Mouse (Mus musculus): ENCODE measurements around the gene Pcgf5. TPM values are rescaled to one million over a fixed set of nuclear protein-coding genes. Genes with fewer than 3 reads are reported as not detected.

Gene Pcgf5
- polyA plus RNA-seq, 1 experiment = 11.0 TPM

DNA sequence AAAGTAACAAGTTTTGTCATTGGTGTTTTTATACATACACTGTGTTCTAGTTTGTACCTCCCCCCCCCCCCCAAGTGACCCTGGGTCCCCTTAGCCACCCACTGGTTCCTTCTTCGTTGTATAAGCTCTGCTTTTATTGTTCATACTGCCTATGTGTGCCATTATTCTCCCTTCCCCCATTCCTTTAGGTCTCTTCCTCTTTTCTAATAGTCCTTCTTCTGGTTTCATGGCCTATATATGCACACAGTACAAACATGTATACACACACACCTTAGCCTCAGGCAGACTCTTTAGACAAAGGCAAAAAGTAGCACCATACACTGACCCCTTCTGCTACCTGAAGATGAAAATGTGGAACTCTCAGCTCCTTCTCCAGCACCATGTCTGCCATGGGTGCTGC is 42.6 kb downstream of the Pcgf5 start:
- Histone ChIP-seq H3ac (ENCODE audit: control insufficient read depth, insufficient read length, low read depth) (no peak overlapping the region), H3K36me3 (ENCODE audit: control insufficient read depth, insufficient read depth) (no peaks in the 10 kb centered on the region), H3K79me2 (ENCODE audit: control insufficient read depth, insufficient read depth) (peaks cover 40% of the 10 kb centered on the region), H3K79me3 (ENCODE audit: low read depth) (peaks cover 4% of the 10 kb centered on the region), H3K27me3 (ENCODE audit: control insufficient read depth, insufficient read depth, insufficient read length) (no peaks in the 10 kb centered on the region), H3K4me3 (ENCODE audit: insufficient read depth, poor library complexity, severe bottlenecking) (no peak overlapping the region)
- TF ChIP-seq MYOG (IDR thresholded peaks at IDR 0.05; ENCODE audit: control insufficient read depth, extremely low read depth, insufficient read length) (no peak), MYOD1 (IDR thresholded peaks at IDR 0.05; ENCODE audit: control insufficient read depth, insufficient read length, low read depth) (no peak), CEBPB (IDR thresholded peaks at IDR 0.05; ENCODE audit: low read depth) (no peak), CTCF (IDR thresholded peaks at IDR 0.05; ENCODE audit: control insufficient read depth, insufficient read depth, insufficient read length) (no peak)

DNA sequence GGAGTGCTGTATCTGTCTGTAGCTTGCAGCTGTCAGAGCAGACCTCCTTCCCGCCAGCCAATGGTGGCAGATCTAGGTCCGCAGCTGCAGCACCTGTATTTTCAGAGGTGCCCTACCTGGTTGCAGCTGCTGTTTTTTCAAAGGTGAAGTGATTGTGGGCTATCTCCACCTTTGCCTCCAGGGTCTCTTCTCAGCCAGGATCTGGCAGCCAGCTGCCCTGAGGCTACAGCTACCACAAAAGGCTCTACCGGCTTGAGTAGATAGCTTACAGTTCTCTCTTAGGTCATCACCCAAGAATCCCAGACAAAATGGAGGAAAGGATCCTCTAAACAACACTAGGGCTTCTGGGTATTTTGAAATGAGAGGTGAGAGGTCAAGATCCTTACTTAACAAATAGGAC is 50.4 kb downstream of the Pcgf5 start:
- Histone ChIP-seq H3ac (ENCODE audit: control insufficient read depth, insufficient read length, low read depth) (no peak overlapping the region), H3K79me3 (ENCODE audit: low read depth) (peaks cover 5% of the 10 kb centered on the region), H3K4me3 (ENCODE audit: insufficient read depth, poor library complexity, severe bottlenecking) (no peak overlapping the region), H3K79me2 (ENCODE audit: control insufficient read depth, insufficient read depth) (peaks cover 13% of the 10 kb centered on the region), H3K27me3 (ENCODE audit: control insufficient read depth, insufficient read depth, insufficient read length) (no peaks in the 10 kb centered on the region), H3K36me3 (ENCODE audit: control insufficient read depth, insufficient read depth) (no peaks in the 10 kb centered on the region)
- TF ChIP-seq USF1 (IDR thresholded peaks at IDR 0.05; ENCODE audit: low read depth) (no peak), MYOG (IDR thresholded peaks at IDR 0.05; ENCODE audit: control insufficient read depth, extremely low read depth, insufficient read length) (no peak), MYOD1 (IDR thresholded peaks at IDR 0.05; ENCODE audit: control insufficient read depth, insufficient read length, low read depth) (no peak), CEBPB (IDR thresholded peaks at IDR 0.05; ENCODE audit: low read depth) (no peak), CTCF (IDR thresholded peaks at IDR 0.05; ENCODE audit: control insufficient read depth, insufficient read depth, insufficient read length) (no peak), MAX (IDR thresholded peaks at IDR 0.05) (no peak)

DNA sequence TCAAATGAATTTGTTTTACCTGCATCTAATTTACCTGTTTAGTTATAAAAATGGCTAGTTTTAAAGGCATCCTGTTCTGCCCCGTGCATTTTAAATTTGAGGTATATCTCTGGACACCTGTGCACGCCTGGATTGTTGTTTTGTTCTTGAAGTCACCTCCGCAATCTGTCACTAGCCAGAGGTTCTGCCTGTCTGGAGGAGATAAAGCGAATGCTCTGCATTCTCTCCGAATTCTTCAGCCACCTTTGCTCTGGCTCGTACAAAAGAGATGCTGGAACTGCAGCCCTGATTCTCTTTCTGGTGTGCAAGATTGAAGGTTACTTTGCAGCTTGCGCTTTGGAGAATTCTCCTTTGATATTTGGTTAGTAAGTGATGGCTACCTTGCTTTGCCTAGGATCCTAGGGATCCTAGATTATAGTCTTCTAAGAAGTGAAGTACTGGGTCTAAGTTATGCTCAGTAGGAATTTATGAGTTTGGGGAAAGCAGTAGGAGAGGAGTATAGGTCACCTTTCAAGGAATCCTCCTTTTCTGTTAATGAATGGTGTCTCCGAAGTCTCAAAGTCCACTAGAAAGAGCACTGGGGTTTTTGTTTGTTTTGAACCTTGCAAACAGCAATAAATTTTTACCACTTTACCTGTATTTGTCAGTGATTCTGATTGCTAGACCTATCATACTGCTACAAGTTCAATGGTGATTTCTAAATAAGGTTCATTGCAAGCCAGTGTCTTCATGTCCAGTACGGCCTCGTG is 60.4 kb downstream of the Pcgf5 start:
- TF ChIP-seq MAX (IDR thresholded peaks at IDR 0.05) = no peak
- TF ChIP-seq CTCF (IDR thresholded peaks at IDR 0.05; ENCODE audit: control insufficient read depth, insufficient read depth, insufficient read length) = no peak
- no peak for TF ChIP-seq MYOD1 (IDR thresholded peaks at IDR 0.05; ENCODE audit: control insufficient read depth, insufficient read length, low read depth)
- TF ChIP-seq CEBPB (IDR thresholded peaks at IDR 0.05; ENCODE audit: low read depth) = no peak
- TF ChIP-seq MYOG (IDR thresholded peaks at IDR 0.05; ENCODE audit: control insufficient read depth, extremely low read depth, insufficient read length) = no peak
- no peak for TF ChIP-seq FOSL1 (IDR thresholded peaks at IDR 0.05; ENCODE audit: insufficient read depth, low read length, poor library complexity, severe bottlenecking)
- no peak for TF ChIP-seq USF1 (IDR thresholded peaks at IDR 0.05; ENCODE audit: low read depth)
- Histone ChIP-seq H3K27me3 (ENCODE audit: control insufficient read depth, insufficient read depth, insufficient read length) (no peaks in the 10 kb centered on the region), H3K4me3 (ENCODE audit: insufficient read depth, poor library complexity, severe bottlenecking) (no peak overlapping the region), H3K79me2 (ENCODE audit: control insufficient read depth, insufficient read depth) (peaks cover 21% of the 10 kb centered on the region), H3K36me3 (ENCODE audit: control insufficient read depth, insufficient read depth) (peaks cover 13% of the 10 kb centered on the region), H3ac (ENCODE audit: control insufficient read depth, insufficient read length, low read depth) (no peak overlapping the region), H3K79me3 (ENCODE audit: low read depth) (peaks cover 8% of the 10 kb centered on the region)

DNA sequence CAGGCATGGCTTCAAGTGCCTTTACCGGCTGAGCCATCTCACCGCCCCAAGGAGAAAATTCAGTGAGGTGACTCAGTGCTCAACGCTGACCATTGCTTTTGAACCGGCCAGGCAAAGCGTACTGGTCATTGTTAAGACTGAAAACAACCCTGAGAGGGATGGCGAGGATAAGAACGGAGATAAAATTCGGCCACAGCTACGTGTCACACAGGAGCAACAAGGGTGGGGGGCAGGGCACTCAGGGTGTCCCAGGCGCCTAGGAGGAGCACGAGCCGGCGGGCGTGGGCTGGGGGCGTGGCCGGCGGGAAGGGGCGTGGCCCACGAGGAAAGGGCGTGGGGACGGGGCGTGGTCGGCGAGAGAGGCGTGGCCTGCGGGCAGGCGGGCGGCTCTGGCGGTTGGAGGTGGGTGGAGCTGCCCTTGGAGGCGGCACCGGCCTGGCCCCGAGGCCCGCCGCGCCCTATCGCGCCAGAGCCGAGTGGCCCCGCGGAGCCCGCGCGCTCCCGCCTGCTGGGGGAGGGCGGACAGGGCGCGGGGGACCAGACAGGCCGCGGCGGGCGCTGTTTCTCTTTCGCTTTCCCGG is 61.3 kb downstream of the Pcgf5 start:
- Histone ChIP-seq H3K79me3 (ENCODE audit: low read depth) (peaks cover 10% of the 10 kb centered on the region), H3K27me3 (ENCODE audit: control insufficient read depth, insufficient read depth, insufficient read length) (no peaks in the 10 kb centered on the region), H3K4me3 (ENCODE audit: insufficient read depth, poor library complexity, severe bottlenecking) (peak overlapping the region; percentile 52), H3K36me3 (ENCODE audit: control insufficient read depth, insufficient read depth) (peaks cover 18% of the 10 kb centered on the region), H3ac (ENCODE audit: control insufficient read depth, insufficient read length, low read depth) (peak overlapping the region; percentile 54), H3K79me2 (ENCODE audit: control insufficient read depth, insufficient read depth) (peaks cover 25% of the 10 kb centered on the region)
- TF ChIP-seq MYOG (IDR thresholded peaks at IDR 0.05; ENCODE audit: control insufficient read depth, extremely low read depth, insufficient read length) (no peak), MYOD1 (IDR thresholded peaks at IDR 0.05; ENCODE audit: control insufficient read depth, insufficient read length, low read depth) (no peak), CTCF (IDR thresholded peaks at IDR 0.05; ENCODE audit: control insufficient read depth, insufficient read depth, insufficient read length) (no peak)

DNA sequence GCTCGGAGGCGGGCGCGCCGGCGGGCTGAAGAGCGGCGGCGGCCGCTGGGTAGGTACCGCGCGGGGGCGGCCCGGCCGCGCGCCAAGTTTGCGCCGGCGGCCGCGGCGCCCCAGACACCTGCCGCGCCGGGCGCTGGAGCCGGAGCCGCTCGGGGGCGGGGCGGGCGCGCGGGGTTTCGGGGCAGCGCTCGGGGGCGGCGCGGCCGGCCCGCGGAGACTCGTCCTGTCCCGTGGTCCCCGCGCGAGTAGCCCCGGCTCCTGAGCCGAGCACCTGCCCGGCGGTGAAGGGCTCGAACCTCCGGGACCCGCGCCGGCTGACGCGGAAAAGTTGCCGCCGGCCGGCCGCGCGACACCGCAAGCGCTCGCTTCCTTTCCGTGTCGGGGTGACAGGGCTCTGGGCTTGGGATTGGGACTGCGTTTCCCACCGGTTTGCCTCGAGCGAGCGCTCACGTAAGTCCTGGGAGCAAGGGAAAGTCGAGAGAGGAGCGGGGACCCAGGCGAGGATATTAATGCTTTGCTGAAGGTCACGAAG is 61.8 kb downstream of the Pcgf5 start:
- H3K36me3 ChIP-seq (ENCODE audit: control insufficient read depth, insufficient read depth) = peaks cover 23% of the 10 kb centered on the region
- peak overlapping the region; percentile 54 for H3ac ChIP-seq (ENCODE audit: control insufficient read depth, insufficient read length, low read depth)
- peak overlapping the region; percentile 52 for H3K4me3 ChIP-seq (ENCODE audit: insufficient read depth, poor library complexity, severe bottlenecking)
- peaks cover 25% of the 10 kb centered on the region for H3K79me2 ChIP-seq (ENCODE audit: control insufficient read depth, insufficient read depth)
- TF ChIP-seq MAX (IDR thresholded peaks at IDR 0.05) (no peak), USF1 (IDR thresholded peaks at IDR 0.05; ENCODE audit: low read depth) (no peak)
- no peaks in the 10 kb centered on the region for H3K27me3 ChIP-seq (ENCODE audit: control insufficient read depth, insufficient read depth, insufficient read length)
- peaks cover 10% of the 10 kb centered on the region for H3K79me3 ChIP-seq (ENCODE audit: low read depth)

DNA sequence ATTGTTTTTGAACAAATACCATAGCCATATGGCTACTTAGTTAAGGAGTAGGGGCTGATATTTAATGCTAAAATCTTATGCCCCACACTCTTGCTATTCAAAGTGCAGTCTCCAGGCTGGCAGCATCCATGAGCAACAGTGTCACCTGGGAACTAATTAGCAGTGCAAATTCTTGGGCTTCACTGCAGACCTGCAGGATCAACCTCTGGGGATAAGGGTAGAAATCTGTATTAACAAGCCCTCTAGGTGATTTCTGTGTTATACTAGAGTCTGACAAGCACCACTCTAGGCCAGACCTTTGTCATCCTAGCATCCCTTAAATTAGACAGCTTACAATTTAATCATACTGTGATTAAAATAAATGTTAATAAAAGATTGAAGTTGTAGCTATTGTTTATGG is 71.8 kb downstream of the Pcgf5 start:
- Histone ChIP-seq H3K79me3 (ENCODE audit: low read depth) (peaks cover 23% of the 10 kb centered on the region), H3K4me3 (ENCODE audit: insufficient read depth, poor library complexity, severe bottlenecking) (no peak overlapping the region), H3K36me3 (ENCODE audit: control insufficient read depth, insufficient read depth) (peaks cover 30% of the 10 kb centered on the region), H3K79me2 (ENCODE audit: control insufficient read depth, insufficient read depth) (peaks cover 50% of the 10 kb centered on the region), H3ac (ENCODE audit: control insufficient read depth, insufficient read length, low read depth) (no peak overlapping the region), H3K27me3 (ENCODE audit: control insufficient read depth, insufficient read depth, insufficient read length) (no peaks in the 10 kb centered on the region)
- TF ChIP-seq FOSL1 (IDR thresholded peaks at IDR 0.05; ENCODE audit: insufficient read depth, low read length, poor library complexity, severe bottlenecking) (no peak), CEBPB (IDR thresholded peaks at IDR 0.05; ENCODE audit: low read depth) (no peak), MAX (IDR thresholded peaks at IDR 0.05) (no peak), MYOG (IDR thresholded peaks at IDR 0.05; ENCODE audit: control insufficient read depth, extremely low read depth, insufficient read length) (no peak), USF1 (IDR thresholded peaks at IDR 0.05; ENCODE audit: low read depth) (no peak), CTCF (IDR thresholded peaks at IDR 0.05; ENCODE audit: control insufficient read depth, insufficient read depth, insufficient read length) (no peak), MYOD1 (IDR thresholded peaks at IDR 0.05; ENCODE audit: control insufficient read depth, insufficient read length, low read depth) (no peak)

Measured in C2C12 (cell line).